Mouse (Mus musculus): ENCODE data around the gene Khdrbs2. TPM values are rescaled to one million over a fixed set of nuclear protein-coding genes. Genes with fewer than 3 reads are reported as not detected.

Khdrbs2 gene
- polyA plus RNA-seq, 1 experiment from 2014 or later, result 55.1 TPM

DNA sequence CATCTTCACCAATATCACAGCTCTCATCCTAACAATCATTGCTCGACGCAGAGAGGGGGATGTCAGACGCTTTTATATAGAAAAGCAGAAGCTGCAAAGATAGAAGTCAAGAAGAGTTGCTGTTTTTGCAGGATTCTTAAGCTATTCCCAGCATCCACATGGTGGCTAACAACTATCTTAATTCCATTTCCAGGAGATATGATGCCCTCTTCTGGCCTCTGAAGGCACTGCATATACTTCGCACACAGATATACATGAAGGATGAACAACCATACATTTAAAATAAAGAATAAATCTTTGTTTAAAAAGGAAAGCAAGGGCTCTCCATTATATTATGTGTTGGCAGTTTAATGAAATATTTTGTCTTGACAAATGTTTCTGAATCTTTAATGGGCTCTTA lies 527.6 kb downstream of the Khdrbs2 start:
- WGBS, result 95% methylated on average over 4 of the region's 4 CpGs
- no peaks in the 10 kb centered on the region for H3K36me3 ChIP-seq

DNA sequence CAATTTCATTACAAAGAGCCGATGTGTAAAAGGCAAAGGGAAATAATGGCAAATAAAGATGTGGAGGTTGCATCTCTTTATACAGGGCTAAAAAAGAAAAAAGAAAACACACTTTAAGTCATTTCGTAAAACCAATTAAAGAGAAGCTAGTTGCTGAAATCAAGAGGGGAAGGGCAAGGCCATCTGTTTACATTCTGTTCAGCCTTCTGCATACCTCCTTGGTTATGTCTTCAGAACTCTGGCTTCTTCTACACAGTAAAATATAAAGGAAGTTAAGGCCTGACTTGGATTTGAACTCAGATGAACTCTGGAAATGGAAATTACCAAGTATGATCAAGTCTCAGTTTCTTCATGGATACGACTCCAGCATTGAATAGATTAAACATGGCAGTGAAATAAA lies 528.8 kb downstream of the Khdrbs2 start:
- Histone ChIP-seq H3K27ac (replicated peaks) (no peak overlapping the region), H3K9me3 (no peaks in the 10 kb centered on the region), H3K4me3 (no peak overlapping the region), H3K9ac (no peak overlapping the region), H3K36me3 (no peaks in the 10 kb centered on the region), H3K27me3 (no peaks in the 10 kb centered on the region), H3K4me2 (no peak overlapping the region), H3K4me1 (replicated peaks) (no peaks in the 10 kb centered on the region)
- whole genome bisulfite sequencing, result 91% methylated on average over 3 of the region's 3 CpGs
- no peak for ATAC-seq (ENCODE audit: low read depth)

More for the DNA sequence above, 527.6 kb downstream of the Khdrbs2 start:
- no peak overlapping the region for H3K27ac ChIP-seq (replicated peaks)
- ATAC-seq (ENCODE audit: low read depth), result no peak
- H3K9me3 ChIP-seq, result no peaks in the 10 kb centered on the region
- no peak overlapping the region for H3K4me3 ChIP-seq
- no peaks in the 10 kb centered on the region for H3K4me1 ChIP-seq (replicated peaks)
- no peak overlapping the region for H3K4me2 ChIP-seq
- H3K9ac ChIP-seq, result no peak overlapping the region
- no peaks in the 10 kb centered on the region for H3K27me3 ChIP-seq
